ENCODE assay signal across 14 mouse cellular contexts in the genomic region with DNA sequence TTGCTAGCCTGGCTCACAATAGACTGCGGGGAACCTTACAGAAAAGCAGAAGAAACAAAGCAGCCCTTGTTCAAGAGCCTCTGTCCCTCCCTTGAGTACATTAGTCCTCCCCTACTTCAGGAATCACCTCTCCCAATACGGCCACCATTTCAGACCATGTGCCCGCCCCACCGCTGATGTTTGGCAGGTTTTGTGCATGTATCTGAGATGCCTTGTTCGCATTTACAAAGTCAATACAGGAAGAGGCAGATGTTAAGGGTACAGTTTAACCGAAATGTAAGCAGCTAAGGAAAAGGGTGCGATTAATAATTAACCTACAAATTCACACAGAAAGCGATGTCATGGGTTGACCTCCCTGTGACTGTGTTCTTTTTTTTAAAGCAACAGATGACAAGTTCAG.
DNase-seq lines count a peak whose midpoint lies in the region; ATAC-seq lines count a peak whose summit lies in the region.
"Had no signal": no experiment of that assay in that cellular context is flagged by ENCODE, and none has a peak within 500 bp of the region (broad histone marks: within the 10 kb centered on the region; RNA-seq: fewer than 3 reads in every experiment).

No protein-coding gene starts in this region.

- H3K36me3 ChIP-seq in kidney, embryonic 14.5 days (ENCODE audit: control insufficient read depth, insufficient read depth, low read length), result no peaks in the 10 kb centered on the region
- H3K36me3 ChIP-seq in liver, embryonic 11.5 days (ENCODE audit: control insufficient read depth, insufficient read depth, low read length), result no peaks in the 10 kb centered on the region
- no peaks in the 10 kb centered on the region for H3K36me3 ChIP-seq in stomach, embryonic 14.5 days (ENCODE audit: control insufficient read depth, insufficient read depth, low read length)
- H3K36me3 ChIP-seq: hindbrain, embryonic 15.5 days; limb, embryonic 13.5 days; midbrain, embryonic 12.5 days had no signal

- DNase-seq in kidney, adult 11 months, result peak; percentile 65
- DNase-seq in kidney, postnatal 10 days, result no peak
- DNase-seq in liver, embryonic 11.5 days (ENCODE audit: low spot score), result no peak
- no peak for DNase-seq in urinary bladder, postnatal 10 days (ENCODE audit: low spot score)
- no peak for DNase-seq in cerebellum, postnatal 14 days
- no peak for DNase-seq in cerebellum, postnatal 4 days (ENCODE audit: low spot score in 2 of 2)
- DNase-seq: adrenal gland, postnatal 25 days; heart, adult 18-20 months; thymus, adult 18-20 months had no signal

- peak; percentile 65; the same call in 1 of the 2 replicates for ATAC-seq in kidney, embryonic 14.5 days (ENCODE audit: low FRiP score, low TSS enrichment)
- peak; percentile 66 for ATAC-seq in liver, embryonic 11.5 days (replicated peaks; ENCODE audit: low FRiP score)
- peak; percentile 89 for ATAC-seq in stomach, embryonic 14.5 days (ENCODE audit: insufficient number of reproducible peaks, insufficient read depth, low FRiP score, low read depth)

- no peak overlapping the region for H3K9ac ChIP-seq in kidney, embryonic 14.5 days (ENCODE audit: low read depth, low read length)
- no peak overlapping the region for H3K9ac ChIP-seq in liver, embryonic 11.5 days (ENCODE audit: low read depth, low read length)
- no peak overlapping the region for H3K9ac ChIP-seq in stomach, embryonic 14.5 days (replicated peaks; ENCODE audit: low read depth, low read length)
- H3K9ac ChIP-seq: hindbrain, embryonic 15.5 days; limb, embryonic 13.5 days; midbrain, embryonic 12.5 days had no signal

- WGBS in kidney, embryonic 14.5 days, result 52% methylated on average over 8 of the region's 8 CpGs
- WGBS in liver, embryonic 11.5 days, result 77% methylated on average over 8 of the region's 8 CpGs
- 69% methylated on average over 8 of the region's 8 CpGs for WGBS in stomach, embryonic 14.5 days

- H3K9me3 ChIP-seq in kidney, embryonic 14.5 days (ENCODE audit: control insufficient read depth, low read length), result no peaks in the 10 kb centered on the region
- no peaks in the 10 kb centered on the region for H3K9me3 ChIP-seq in liver, embryonic 11.5 days (ENCODE audit: control insufficient read depth, low read length)
- H3K9me3 ChIP-seq in stomach, embryonic 14.5 days (ENCODE audit: control insufficient read depth, low read depth, low read length), result no peaks in the 10 kb centered on the region
- H3K9me3 ChIP-seq: hindbrain, embryonic 15.5 days; limb, embryonic 13.5 days; midbrain, embryonic 12.5 days had no signal

- no peak overlapping the region for H3K4me2 ChIP-seq in kidney, embryonic 14.5 days (replicated peaks; ENCODE audit: low read depth, low read length)
- no peak overlapping the region for H3K4me2 ChIP-seq in liver, embryonic 11.5 days
- no peak overlapping the region for H3K4me2 ChIP-seq in stomach, embryonic 14.5 days (replicated peaks; ENCODE audit: low read depth, low read length)
- H3K4me2 ChIP-seq: hindbrain, embryonic 15.5 days; limb, embryonic 13.5 days; midbrain, embryonic 12.5 days had no signal

- H3K27me3 ChIP-seq in kidney, embryonic 14.5 days (ENCODE audit: control insufficient read depth, insufficient read depth, low read length), result no peaks in the 10 kb centered on the region
- H3K27me3 ChIP-seq in liver, embryonic 11.5 days (replicated peaks; ENCODE audit: control insufficient read depth, insufficient read depth, low read length), result no peaks in the 10 kb centered on the region
- H3K27me3 ChIP-seq in stomach, embryonic 14.5 days (ENCODE audit: control insufficient read depth, insufficient read depth, low read length), result no peaks in the 10 kb centered on the region
- H3K27me3 ChIP-seq: hindbrain, embryonic 15.5 days; limb, embryonic 13.5 days; midbrain, embryonic 12.5 days had no signal

- H3K4me1 ChIP-seq in kidney, embryonic 14.5 days (ENCODE audit: control insufficient read depth, insufficient read depth, low read length), result no peaks in the 10 kb centered on the region
- H3K4me1 ChIP-seq in liver, embryonic 11.5 days (replicated peaks; ENCODE audit: control insufficient read depth, insufficient read depth, low read length), result no peaks in the 10 kb centered on the region
- no peaks in the 10 kb centered on the region for H3K4me1 ChIP-seq in stomach, embryonic 14.5 days (ENCODE audit: control insufficient read depth, insufficient read depth, low read length)
- H3K4me1 ChIP-seq: hindbrain, embryonic 15.5 days; midbrain, embryonic 12.5 days had no signal

- no peak overlapping the region for H3K4me3 ChIP-seq in kidney, embryonic 14.5 days (ENCODE audit: low read length)
- H3K4me3 ChIP-seq in liver, embryonic 11.5 days (ENCODE audit: low read depth, low read length), result no peak overlapping the region
- H3K4me3 ChIP-seq in stomach, embryonic 14.5 days (ENCODE audit: low read depth, low read length), result no peak overlapping the region
- H3K4me3 ChIP-seq: hindbrain, embryonic 15.5 days; limb, embryonic 13.5 days; midbrain, embryonic 12.5 days had no signal

- peak overlapping the region; percentile 60 for H3K27ac ChIP-seq in kidney, embryonic 14.5 days (ENCODE audit: low read depth, low read length)
- no peak overlapping the region for H3K27ac ChIP-seq in liver, embryonic 11.5 days (ENCODE audit: low read depth, low read length)
- H3K27ac ChIP-seq in stomach, embryonic 14.5 days (ENCODE audit: low read length), result peak overlapping the region; percentile 72; the same call in 1 of the 2 replicates
- H3K27ac ChIP-seq: hindbrain, embryonic 15.5 days; limb, embryonic 13.5 days; midbrain, embryonic 12.5 days had no signal
